Mouse (Mus musculus): ENCODE data around the gene Atp6v0a4. TPM values are rescaled to one million over a fixed set of nuclear protein-coding genes. Genes with fewer than 3 reads are reported as not detected.

The Atp6v0a4 gene
- total RNA-seq, 2 experiments from 2014 or later = 4.0 to 5.4 TPM

DNA sequence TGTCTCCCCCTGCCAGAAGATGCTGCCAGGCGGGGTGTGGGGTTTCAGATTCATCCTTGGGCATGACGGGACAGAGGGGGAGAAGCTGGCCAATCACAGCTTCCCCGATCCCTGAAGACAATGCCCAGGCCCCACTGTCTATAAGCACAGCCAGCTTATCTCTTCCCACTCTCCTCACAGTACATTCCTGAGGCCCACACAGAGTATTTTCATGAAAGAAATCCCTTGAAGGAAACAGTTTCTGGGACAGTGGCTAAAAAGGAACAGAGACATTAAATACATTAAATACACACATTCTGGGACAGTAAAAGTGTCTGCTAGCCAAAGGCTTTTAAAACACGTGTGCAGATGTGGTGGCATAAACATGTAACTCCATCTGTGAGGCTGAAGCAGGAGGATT lies 44.0 kb downstream of the Atp6v0a4 start:
- no peak for DNase-seq

- DNase-seq = no peak
These were observed 50.8 kb downstream of the Atp6v0a4 start for GRCm38 (mm10) chr6:38073592-38073991.

- no peak for DNase-seq
These were observed 52.1 kb downstream of the Atp6v0a4 start for GRCm38 (mm10) chr6:38072137-38072796.

GRCm38 (mm10) chr6:38071256-38071655 lies 53.1 kb downstream of the Atp6v0a4 start:
- DNase-seq = no peak

DNA sequence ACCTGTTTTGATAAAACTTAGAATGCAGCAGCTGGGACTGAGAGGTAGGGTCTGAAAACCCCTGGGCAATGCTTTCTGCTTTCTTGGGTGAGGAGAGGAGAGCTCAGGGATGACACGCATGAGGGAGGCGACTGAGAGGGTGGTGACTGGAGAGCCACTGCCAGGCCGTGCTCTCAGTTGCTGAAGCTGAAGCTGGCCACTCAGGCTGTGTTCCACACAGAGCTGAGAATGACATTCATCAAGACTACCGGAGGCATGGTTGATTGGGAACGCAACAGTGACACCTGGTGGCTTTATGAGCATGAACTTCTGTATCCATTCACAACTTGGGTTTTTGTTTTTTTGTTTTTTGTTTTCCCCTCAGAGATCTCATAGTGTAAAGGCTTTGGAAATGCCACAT lies 58.2 kb downstream of the Atp6v0a4 start:
- peak; percentile 68 for DNase-seq

GRCm38 (mm10) chr6:38065501-38066122 lies 58.8 kb downstream of the Atp6v0a4 start:
- DNase-seq = no peak

- DNase-seq = peak; percentile 38
These were observed 59.3 kb downstream of the Atp6v0a4 start for GRCm38 (mm10) chr6:38065122-38065500.

DNA sequence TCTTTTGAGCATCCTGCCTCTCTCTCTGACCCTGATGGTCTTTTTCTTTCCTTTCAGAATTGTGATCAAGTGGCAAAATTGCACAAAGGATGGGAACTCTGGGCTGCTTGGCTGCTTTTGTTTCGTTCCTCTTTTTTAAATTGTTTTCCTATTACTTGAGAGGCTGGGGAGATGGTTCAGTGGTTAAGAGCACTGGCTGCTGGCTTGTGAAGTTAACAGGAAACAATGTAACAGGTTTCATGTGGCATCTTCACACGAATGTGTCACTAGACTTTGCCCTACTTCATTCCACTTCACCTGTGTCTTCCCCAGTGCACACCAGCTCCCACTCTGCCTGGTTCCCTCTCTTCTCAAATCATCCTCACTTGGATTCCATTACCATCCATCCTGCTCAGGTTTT lies 59.8 kb downstream of the Atp6v0a4 start:
- DNase-seq = no peak

GRCm38 (mm10) chr6:38058805-38059204 lies 65.6 kb downstream of the Atp6v0a4 start:
- DNase-seq = peak; percentile 13

DNA sequence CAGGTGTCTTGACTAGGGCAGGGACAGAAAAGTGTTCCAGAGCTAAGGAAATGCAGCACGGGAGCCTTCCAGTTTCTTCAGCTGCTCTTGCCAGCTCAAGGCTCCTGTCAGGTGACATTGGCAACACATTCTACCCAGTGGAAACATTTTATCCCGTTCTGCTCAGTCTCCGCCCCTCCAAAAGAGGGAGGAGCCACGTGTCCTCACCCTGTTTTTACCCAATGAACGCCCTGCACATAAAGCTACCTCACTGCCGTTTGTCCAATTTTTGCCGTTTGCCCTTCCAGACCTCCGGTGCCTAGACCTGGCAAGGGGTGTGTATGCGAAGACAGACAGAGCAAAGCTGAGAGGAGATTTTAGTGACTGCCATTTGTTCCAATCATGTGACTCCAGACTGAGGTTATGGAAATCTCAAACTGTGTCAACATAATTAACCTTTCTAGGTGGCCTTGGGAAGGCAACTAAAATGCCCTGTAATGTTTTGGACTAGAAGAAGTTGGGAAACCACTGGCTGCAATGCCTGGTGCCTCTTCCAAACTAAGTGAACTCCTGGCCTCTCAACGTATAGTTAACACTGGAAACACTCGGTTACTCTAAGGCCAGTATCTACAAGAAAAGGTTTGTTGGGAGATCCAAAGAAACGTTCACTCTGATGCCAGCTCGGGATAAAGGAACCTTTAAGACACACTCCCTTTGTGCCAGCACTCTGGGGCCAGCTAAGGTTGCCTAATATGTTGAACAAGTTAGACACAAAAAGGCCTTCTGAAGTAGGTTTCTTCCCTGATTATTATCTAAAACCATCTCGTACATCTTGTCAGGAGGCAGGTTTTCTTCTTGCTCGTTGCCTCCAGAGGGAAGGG lies 68.7 kb downstream of the Atp6v0a4 start:
- DNase-seq = peak; percentile 42

GRCm38 (mm10) chr6:38049601-38050000 lies 74.8 kb downstream of the Atp6v0a4 start:
- no peak for DNase-seq

- DNase-seq = no peak
These were observed 75.4 kb downstream of the Atp6v0a4 start for GRCm38 (mm10) chr6:38048800-38049561.

DNA sequence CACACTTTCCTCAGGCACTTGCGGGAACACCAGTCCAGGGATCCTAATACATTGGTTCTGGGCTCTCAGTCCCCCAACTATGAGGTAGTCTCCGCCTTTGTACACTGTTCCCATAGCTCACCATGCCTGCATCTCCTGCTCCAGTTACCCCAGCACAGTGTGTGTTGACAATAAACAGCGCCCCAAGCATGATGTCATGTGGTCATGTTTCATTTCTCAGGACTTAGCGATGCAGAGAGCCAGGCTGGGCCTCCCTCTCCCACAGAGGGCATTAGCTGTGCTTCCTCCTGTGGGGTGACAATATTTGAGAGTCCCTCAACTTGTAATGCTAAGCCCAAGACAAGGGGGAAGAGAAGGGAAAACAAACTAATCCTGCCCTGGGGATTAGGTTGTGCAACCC lies 76.4 kb downstream of the Atp6v0a4 start:
- peak; percentile 23 for DNase-seq

DNA sequence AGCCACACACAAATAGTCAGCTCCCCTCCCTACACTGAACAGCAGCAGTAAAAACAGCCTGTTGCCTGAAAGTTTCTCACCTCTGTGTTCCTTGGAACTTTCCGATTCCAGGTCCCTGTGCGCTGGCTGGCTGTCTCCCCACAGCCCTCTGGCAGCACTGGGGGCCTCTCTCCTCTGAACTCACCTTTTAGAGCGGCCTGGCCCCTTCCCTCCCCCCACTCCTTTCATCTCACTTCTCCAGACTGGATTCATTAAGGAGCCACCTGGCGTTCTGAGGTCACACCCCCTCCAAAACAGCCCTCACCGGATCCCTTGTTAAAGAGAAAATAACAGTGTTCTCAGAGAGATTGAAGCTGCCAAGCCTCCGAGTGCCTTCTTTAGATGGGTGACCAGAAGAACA lies 77.5 kb downstream of the Atp6v0a4 start, which contains the start of gene Svopl:
Svopl (minus strand) TSS at position 159 of the 400 bp plus-strand sequence.
- peak; percentile 19 for DNase-seq

DNA sequence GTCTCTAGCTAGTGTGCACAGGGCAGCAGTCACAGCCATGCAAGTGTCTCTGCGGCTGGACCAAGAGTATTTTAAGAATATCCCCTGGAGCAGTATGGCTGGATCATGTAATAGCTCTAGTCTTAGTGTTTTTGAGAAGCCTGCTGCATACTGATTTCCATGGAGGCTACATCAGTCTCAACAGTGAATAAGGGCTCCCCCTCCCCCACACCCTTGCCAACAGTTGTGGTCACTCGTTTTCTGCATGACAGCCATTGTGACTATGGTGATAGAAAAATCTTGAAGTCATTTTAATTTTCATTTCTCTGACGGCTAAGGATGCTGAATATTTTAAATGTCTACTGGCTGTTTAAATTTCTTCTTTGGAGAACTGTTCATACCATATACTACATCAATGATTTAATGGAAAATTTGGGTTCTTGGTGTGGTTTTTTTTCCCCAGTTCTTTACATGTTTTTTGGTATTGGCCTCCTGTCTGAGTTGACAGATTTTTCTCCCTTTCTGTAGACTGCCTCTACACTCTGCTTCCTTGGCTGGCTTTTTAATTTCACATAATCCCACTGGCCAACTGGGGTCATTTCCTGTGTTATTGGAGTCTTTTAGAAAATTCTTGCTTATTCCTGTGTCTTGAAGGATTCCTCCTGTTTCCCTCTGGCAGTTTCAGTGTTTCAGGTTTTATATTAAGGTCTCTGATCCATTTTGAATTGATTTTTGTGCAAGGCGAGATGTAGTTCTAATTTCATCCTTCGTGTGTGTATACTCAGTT lies 91.4 kb downstream of the Atp6v0a4 start:
- no peak for DNase-seq

DNA sequence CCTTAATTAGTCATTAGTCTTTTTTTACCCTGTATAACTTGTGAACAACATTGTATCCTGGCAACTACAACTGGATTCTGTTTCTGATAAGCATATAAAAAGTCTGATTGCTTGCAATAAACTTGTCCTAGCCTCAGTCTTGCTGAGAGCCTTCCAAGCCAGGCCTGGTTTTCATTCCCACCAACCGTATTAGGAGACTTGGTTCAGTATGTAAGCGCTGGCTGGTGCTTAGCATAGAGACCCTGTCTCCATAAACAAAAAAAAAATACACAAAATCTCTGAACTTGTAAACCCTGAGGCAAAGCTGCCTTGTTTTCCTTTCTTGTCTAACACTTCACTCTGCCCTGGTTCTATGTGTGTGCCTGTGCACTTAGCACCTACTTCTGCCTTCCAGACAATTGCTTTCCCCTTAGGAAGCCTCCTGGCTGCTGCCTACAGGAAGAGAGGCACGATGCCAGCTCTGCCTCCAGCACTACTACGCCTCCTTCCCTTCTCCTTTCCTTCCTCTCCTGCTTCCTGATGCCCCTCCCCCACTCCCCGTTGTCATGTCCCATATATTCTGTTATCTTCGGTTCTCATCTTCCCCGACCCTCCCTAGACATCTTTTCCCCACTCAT lies 92.4 kb downstream of the Atp6v0a4 start:
- DNase-seq = peak; percentile 55

DNA sequence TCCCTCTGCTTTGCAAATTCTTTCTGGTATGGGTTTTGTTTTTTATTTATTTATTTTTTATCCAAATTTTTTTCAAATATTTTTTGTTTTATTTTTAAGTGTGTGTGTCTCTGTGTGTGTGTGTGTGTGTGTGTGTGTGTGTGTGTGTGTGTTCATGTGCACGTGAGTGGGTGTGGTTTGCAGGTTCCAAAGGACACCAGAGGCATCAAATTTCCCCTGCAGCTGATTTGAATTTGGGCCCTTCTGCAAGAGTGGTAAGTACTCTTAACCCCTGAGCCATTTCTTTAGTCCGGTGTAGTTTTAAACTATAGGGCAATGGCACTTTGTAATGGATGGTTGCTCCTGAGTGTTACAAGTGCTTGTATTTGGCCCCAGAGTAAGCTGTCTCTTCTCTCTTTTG lies 96.2 kb downstream of the Atp6v0a4 start:
- DNase-seq = no peak

GRCm38 (mm10) chr6:38027771-38028170 lies 96.6 kb downstream of the Atp6v0a4 start:
- DNase-seq = peak; percentile 13

- DNase-seq = no peak
These were observed 101.1 kb downstream of the Atp6v0a4 start for GRCm38 (mm10) chr6:38023284-38023683.

DNA sequence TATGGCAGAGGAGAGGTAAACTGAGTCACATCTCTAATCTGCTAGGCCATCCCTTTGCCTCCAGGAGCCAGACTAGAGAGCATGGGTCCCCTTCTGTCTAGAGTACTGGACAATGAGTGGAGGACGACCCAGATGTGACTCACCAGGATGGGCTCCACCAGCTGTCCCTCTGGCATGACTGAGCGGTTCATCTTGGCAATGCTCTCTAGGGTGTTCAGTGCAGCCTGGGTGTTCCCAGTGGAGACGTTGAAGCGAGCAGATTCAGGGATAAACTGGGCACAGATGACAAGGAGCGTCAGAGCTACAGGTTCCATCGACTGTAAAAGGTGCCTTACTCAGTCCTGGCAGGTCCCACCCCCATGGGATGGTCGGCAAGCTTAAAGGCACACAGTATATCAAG lies 103.0 kb downstream of the Atp6v0a4 start:
- DNase-seq = no peak

- DNase-seq = no peak
These were observed 111.6 kb downstream of the Atp6v0a4 start for GRCm38 (mm10) chr6:38012829-38013228.

Measured in adrenal gland, postnatal 10 days (tissue).